Mouse (Mus musculus): ENCODE results near the gene Rnf130. TPM values are rescaled to one million over a fixed set of nuclear protein-coding genes. Genes with fewer than 3 reads are reported as not detected.

The Rnf130 gene
- polyA plus RNA-seq, 1 experiment = 31.9 TPM

DNA sequence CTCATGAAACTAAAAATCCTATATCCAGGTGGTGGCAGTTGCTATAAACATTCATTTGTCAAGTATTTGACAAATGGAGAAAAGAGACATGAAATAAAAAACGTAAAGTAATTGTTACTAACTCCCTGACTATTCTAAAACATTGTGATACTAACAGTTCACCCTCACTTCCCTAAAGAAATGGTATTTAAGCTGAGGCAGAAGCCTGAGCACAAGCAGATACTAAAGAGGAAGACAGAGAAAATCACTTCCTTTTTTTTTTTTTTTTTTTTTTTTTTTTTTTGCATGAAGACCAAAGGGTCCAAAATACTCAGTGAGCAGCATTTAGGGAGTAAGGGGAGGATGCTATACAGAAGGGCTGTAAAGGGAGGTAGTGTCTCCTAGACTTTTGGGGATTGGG lies 13.6 kb downstream of the Rnf130 start:
- H3K4me1 ChIP-seq (ENCODE audit: control insufficient read depth, insufficient read depth, low read length) = no peaks in the 10 kb centered on the region
- TF ChIP-seq CTCF (IDR thresholded peaks at IDR 0.05; ENCODE audit: borderline replicate concordance, insufficient read depth, low read length) = no peak
- TF ChIP-seq POLR2A (IDR thresholded peaks at IDR 0.05; ENCODE audit: low read depth, low read length) = no peak
- no peak overlapping the region for H3K27ac ChIP-seq (ENCODE audit: insufficient read depth, low read length)
- no peak overlapping the region for H3K4me3 ChIP-seq (ENCODE audit: insufficient read depth, low read length)

DNA sequence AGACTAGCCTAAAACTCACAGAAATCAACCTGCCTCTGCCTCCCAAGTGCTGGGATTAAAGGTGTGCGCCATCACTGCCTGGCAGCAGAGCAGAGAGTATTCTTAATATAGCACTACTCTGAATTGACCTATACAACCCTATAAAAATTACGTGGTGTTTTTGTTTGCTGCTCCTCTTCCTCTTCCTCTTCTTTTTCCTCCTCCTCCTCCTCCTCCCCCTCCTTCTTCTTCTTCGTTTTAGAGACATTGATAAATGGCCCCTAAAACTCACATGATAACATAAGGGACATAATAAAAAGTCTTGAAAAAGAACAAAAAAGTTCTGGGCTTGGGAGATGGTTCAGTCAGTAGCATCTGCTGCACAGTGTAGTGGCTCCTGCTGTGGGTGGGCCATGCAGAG lies 16.0 kb downstream of the Rnf130 start:
- no peak overlapping the region for H3K4me3 ChIP-seq (ENCODE audit: insufficient read depth, low read length)
- no peak for TF ChIP-seq POLR2A (IDR thresholded peaks at IDR 0.05; ENCODE audit: low read depth, low read length)
- TF ChIP-seq CTCF (IDR thresholded peaks at IDR 0.05; ENCODE audit: borderline replicate concordance, insufficient read depth, low read length) = no peak

DNA sequence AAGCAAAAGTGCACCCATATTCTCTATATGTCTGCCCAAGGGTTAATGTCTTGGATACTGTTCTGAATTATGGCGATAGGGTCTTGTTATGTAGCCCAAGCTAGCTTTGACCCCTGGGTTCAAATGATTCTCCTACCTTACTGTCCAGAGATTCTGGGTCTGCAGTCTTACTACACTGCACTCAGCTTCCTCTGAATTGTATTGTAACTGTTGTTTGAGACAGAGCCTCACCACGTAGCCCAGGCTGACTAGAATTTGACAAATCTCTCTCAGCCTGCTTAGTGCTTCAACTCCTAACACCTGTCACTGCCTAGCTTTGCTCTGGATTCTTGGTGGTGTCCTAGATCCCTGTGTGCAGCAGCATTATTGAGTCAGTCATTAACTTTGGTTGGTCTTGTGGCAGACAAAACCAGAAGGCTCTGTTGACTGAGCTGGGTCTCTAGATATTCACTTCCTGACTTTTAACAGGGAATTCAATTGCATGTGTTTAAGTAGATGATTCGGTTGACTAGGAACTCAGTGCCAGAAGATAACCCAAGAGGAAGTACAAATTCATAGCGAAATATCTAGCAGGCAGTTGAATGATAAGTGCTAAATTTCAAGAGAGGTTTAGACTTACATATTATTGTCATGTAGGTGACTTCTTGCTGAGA lies 17.3 kb downstream of the Rnf130 start:
- H3K4me3 ChIP-seq (ENCODE audit: insufficient read depth, low read length) = no peak overlapping the region
- no peak overlapping the region for H3K27ac ChIP-seq (ENCODE audit: insufficient read depth, low read length)
- H3K4me1 ChIP-seq (ENCODE audit: control insufficient read depth, insufficient read depth, low read length) = no peaks in the 10 kb centered on the region
- no peak for TF ChIP-seq CTCF (IDR thresholded peaks at IDR 0.05; ENCODE audit: borderline replicate concordance, insufficient read depth, low read length)

More for the DNA sequence above, 16.0 kb downstream of the Rnf130 start:
- Histone ChIP-seq H3K4me1 (ENCODE audit: control insufficient read depth, insufficient read depth, low read length) (no peaks in the 10 kb centered on the region), H3K27ac (ENCODE audit: insufficient read depth, low read length) (no peak overlapping the region)

DNA sequence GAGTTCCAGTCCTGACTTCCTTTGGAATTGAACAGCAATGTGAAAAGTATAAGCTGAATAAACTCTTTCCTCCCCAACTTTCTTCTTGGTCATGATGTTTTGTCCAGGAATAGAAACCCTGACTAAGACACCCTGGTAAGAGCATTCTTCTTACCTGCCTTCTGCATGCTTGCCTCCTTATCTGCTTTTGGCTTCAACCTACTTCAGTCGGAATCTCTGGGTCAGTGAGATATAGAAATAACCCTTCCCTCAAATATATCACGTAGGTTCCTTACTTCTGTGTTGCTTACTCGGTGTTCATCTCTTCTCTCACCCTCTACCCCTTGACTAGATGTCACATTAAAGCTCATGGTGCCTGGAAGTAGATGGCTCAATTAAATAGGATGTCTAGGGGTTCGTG lies 19.3 kb downstream of the Rnf130 start:
- Histone ChIP-seq H3K4me1 (ENCODE audit: control insufficient read depth, insufficient read depth, low read length) (no peaks in the 10 kb centered on the region), H3K27ac (ENCODE audit: insufficient read depth, low read length) (no peak overlapping the region), H3K4me3 (ENCODE audit: insufficient read depth, low read length) (no peak overlapping the region)
- TF ChIP-seq POLR2A (IDR thresholded peaks at IDR 0.05; ENCODE audit: low read depth, low read length) (no peak), CTCF (IDR thresholded peaks at IDR 0.05; ENCODE audit: borderline replicate concordance, insufficient read depth, low read length) (no peak)

DNA sequence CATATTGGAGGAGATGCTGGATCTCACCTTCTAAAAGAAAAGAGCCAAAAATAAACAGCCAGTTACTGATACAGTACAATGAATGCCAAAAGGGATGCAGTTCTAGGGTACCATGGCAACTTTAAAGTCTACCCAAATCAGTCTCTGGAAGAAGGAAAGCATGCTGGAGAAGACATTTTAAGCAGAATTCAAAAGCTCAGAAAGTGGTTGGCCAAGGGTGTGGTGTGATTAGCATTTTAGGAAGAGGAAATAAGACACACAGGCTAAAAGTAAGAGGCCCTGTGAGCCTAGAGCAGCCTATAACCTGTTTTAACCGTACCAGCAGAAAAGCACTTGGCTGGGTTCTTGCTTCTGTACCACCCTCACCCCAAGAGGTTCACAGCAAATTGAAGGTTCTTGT lies 22.5 kb downstream of the Rnf130 start:
- Histone ChIP-seq H3K27ac (ENCODE audit: insufficient read depth, low read length) (no peak overlapping the region), H3K4me1 (ENCODE audit: control insufficient read depth, insufficient read depth, low read length) (no peaks in the 10 kb centered on the region), H3K4me3 (ENCODE audit: insufficient read depth, low read length) (no peak overlapping the region)
- TF ChIP-seq CTCF (IDR thresholded peaks at IDR 0.05; ENCODE audit: borderline replicate concordance, insufficient read depth, low read length) = no peak
- no peak for TF ChIP-seq POLR2A (IDR thresholded peaks at IDR 0.05; ENCODE audit: low read depth, low read length)

DNA sequence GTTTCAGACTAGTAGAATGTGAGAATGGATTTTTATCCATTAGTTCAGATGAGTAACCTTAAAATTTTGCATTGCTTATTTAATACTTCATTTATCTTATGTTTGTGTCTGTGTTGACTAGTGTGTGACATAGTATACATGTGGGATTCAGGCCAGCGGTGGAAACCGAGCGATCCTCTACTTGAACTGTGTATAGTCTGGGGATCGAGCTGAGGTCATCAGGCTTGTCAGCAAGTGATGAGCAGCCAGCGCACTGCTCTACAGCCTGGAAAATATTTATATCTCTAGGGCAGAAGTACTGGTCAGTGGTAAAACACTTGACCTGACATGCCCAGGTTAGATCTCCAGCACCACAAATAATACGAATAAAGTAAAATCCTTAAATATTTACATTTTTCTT lies 23.0 kb downstream of the Rnf130 start:
- no peak for TF ChIP-seq POLR2A (IDR thresholded peaks at IDR 0.05; ENCODE audit: low read depth, low read length)
- TF ChIP-seq CTCF (IDR thresholded peaks at IDR 0.05; ENCODE audit: borderline replicate concordance, insufficient read depth, low read length) = no peak
- Histone ChIP-seq H3K4me1 (ENCODE audit: control insufficient read depth, insufficient read depth, low read length) (no peaks in the 10 kb centered on the region), H3K27ac (ENCODE audit: insufficient read depth, low read length) (no peak overlapping the region), H3K4me3 (ENCODE audit: insufficient read depth, low read length) (no peak overlapping the region)

DNA sequence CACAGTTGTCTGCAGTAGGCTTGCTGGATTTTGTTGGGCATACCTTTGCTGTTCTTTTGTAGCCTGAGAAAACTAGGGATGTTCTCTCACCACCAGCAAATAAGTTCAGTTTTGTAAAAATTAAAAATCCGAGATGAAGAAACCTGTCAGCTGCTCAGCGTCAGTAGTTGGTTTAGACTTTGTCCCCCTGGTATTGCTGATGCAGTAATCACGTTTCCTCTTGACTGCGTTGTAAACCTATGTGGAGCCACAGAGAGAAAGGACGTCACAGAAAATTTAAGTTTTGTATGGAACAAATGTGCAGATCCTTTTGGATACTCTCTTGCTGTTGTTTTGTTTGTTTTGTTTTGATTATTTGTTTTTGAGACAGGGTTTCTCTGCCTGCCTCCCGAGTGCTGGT lies 25.2 kb downstream of the Rnf130 start:
- TF ChIP-seq CTCF (IDR thresholded peaks at IDR 0.05; ENCODE audit: borderline replicate concordance, insufficient read depth, low read length) = no peak
- TF ChIP-seq POLR2A (IDR thresholded peaks at IDR 0.05; ENCODE audit: low read depth, low read length) = no peak
- Histone ChIP-seq H3K4me1 (ENCODE audit: control insufficient read depth, insufficient read depth, low read length) (no peaks in the 10 kb centered on the region), H3K27ac (ENCODE audit: insufficient read depth, low read length) (no peak overlapping the region), H3K4me3 (ENCODE audit: insufficient read depth, low read length) (no peak overlapping the region)

DNA sequence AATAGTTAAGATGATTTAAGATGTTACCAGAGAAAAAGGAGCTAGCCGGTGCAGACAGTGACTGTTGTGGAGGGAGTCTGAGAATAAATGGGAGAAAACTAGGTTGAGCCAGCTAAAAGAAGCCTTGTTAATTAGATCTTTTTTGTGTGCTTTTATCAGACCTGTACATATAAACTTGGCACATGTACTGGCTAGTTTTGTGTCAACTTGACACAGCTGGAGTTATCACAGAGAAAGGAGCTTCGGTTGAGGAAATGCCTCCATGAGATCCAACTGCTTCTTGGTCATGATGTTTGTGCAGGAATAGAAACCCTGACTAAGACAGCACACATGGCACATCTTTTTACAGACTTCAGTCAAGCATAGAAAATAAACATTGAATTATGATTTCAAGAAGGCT lies 32.6 kb downstream of the Rnf130 start:
- Histone ChIP-seq H3K4me3 (ENCODE audit: insufficient read depth, low read length) (no peak overlapping the region), H3K27ac (ENCODE audit: insufficient read depth, low read length) (no peak overlapping the region), H3K4me1 (ENCODE audit: control insufficient read depth, insufficient read depth, low read length) (no peaks in the 10 kb centered on the region)
- TF ChIP-seq POLR2A (IDR thresholded peaks at IDR 0.05; ENCODE audit: low read depth, low read length) (no peak), CTCF (IDR thresholded peaks at IDR 0.05; ENCODE audit: borderline replicate concordance, insufficient read depth, low read length) (no peak)

DNA sequence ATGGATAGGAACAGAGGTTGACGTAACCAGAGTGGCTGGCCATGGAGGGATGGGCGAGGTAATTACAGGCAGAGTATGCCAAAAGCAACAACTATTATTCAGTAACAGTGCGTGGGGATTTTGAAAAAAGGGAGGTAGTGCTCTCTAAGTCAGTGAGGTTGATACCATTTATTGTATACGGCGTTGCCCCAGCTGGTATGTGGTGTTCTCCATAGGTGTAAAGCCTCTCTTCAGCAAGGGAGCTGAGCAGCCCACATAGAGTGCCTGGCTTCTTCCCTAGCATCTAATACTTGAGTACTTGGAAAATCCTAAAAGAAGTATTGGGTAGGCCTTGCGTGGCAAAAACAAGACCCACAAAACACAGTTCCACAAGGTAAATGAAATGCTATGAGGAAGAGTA lies 33.1 kb downstream of the Rnf130 start:
- Histone ChIP-seq H3K27ac (ENCODE audit: insufficient read depth, low read length) (no peak overlapping the region), H3K4me3 (ENCODE audit: insufficient read depth, low read length) (no peak overlapping the region), H3K4me1 (ENCODE audit: control insufficient read depth, insufficient read depth, low read length) (no peaks in the 10 kb centered on the region)
- TF ChIP-seq POLR2A (IDR thresholded peaks at IDR 0.05; ENCODE audit: low read depth, low read length) (no peak), CTCF (IDR thresholded peaks at IDR 0.05; ENCODE audit: borderline replicate concordance, insufficient read depth, low read length) (no peak)

DNA sequence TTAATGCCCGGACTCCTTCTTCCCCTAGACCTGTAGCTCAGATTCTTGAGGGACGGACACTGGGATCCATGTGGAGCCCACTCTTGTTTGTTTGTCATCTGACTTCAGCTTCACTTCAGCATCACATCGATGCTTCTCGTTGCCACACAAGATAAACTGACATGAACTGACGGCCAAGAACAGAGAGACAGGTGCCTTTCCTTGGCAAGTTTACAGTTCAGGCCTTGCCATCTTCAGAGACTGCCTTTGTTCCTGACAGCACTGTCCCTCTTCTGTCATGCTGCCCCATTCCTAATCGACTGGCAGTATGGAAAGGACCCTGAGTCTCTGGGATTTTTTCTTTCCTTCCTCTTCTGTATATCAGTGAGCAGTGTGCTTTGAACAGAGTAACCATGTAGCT lies 33.9 kb downstream of the Rnf130 start:
- H3K4me3 ChIP-seq (ENCODE audit: insufficient read depth, low read length) = no peak overlapping the region
- H3K4me1 ChIP-seq (ENCODE audit: control insufficient read depth, insufficient read depth, low read length) = no peaks in the 10 kb centered on the region
- no peak for TF ChIP-seq CTCF (IDR thresholded peaks at IDR 0.05; ENCODE audit: borderline replicate concordance, insufficient read depth, low read length)

DNA sequence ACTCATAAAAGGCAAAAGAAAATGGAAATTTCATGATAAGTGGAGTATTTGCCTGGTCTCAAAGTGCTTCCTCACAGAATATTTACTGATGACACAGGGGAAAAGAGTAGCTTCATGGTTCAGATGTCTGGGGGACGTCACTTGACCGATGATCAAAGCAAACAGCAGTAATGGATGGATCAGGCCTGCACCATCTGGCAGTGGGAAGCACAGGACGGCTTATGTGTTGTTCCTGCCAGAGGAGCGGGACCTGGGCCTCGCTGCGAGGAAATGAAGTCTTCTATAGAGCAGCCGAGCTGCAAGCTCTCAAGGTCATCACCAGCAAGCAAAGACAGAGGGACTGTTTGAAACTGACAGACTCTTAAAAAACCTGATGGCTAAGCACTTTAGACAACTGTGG lies 37.0 kb downstream of the Rnf130 start:
- Histone ChIP-seq H3K4me1 (ENCODE audit: control insufficient read depth, insufficient read depth, low read length) (no peaks in the 10 kb centered on the region), H3K4me3 (ENCODE audit: insufficient read depth, low read length) (no peak overlapping the region), H3K27ac (ENCODE audit: insufficient read depth, low read length) (no peak overlapping the region)
- no peak for TF ChIP-seq POLR2A (IDR thresholded peaks at IDR 0.05; ENCODE audit: low read depth, low read length)
- TF ChIP-seq CTCF (IDR thresholded peaks at IDR 0.05; ENCODE audit: borderline replicate concordance, insufficient read depth, low read length) = no peak

More for the DNA sequence above, 33.9 kb downstream of the Rnf130 start:
- H3K27ac ChIP-seq (ENCODE audit: insufficient read depth, low read length) = no peak overlapping the region

Measured in embryonic fibroblast, embryonic 13.5 days (primary cell).